Mouse (Mus musculus) embryonic fibroblast, embryonic 13.5 days (primary cell): ENCODE measurements around the gene Ak8.

Experiments
- CTCF ChIP-seq: IDR thresholded peaks from 2 replicates; pipeline ENCODE4 v1.5.1; 2011; ENCODE audit warnings: mild to moderate bottlenecking, control low read depth, low read length, moderate library complexity, borderline replicate concordance; ENCODE audit not compliant: insufficient read depth
- POLR2A ChIP-seq: IDR thresholded peaks from 2 replicates; pipeline ENCODE4 v1.6.1; 2011; ENCODE audit warnings: low read depth, mild to moderate bottlenecking, control low read depth, low read length, moderate library complexity

GRCm38 (mm10) chr2:28796298-28796697 is 96.3 kb downstream of the Ak8 start:
- TF ChIP-seq CTCF, result no peak
- no peak for TF ChIP-seq POLR2A
